Mouse (Mus musculus) inflammation-experienced regulatory T-cells, adult 6 months (primary cell): ENCODE results near the gene Xrcc3. TPM values are rescaled to one million over a fixed set of nuclear protein-coding genes. Genes with fewer than 3 reads are reported as not detected.

Source experiments
- ATAC-seq: one replicate; pipeline ENCODE4 v1.8.0; 2017
- polyA plus RNA-seq, 3 experiments: library from polyadenylated mRNA; unstranded; fragments of 100-300 nt; shearing (Covaris generic); gene quantifications; one replicate each; pipeline ENCODE4 v1.2.1; 2017

Gene Xrcc3
- polyA plus RNA-seq, 3 experiments from 2014 or later = 2.8 to 5.2 (median 4.1) TPM

- no peak for ATAC-seq
These were observed 1.4 kb upstream of the Xrcc3 start for GRCm38 (mm10) chr12:111814769-111815762.

- peak; percentile 8 for ATAC-seq
These were observed 435 bp downstream of the Xrcc3 start for GRCm38 (mm10) chr12:111813111-111813765.

GRCm38 (mm10) chr12:111812611-111813010, 1.1 kb downstream of the Xrcc3 start:
- no peak for ATAC-seq

DNA sequence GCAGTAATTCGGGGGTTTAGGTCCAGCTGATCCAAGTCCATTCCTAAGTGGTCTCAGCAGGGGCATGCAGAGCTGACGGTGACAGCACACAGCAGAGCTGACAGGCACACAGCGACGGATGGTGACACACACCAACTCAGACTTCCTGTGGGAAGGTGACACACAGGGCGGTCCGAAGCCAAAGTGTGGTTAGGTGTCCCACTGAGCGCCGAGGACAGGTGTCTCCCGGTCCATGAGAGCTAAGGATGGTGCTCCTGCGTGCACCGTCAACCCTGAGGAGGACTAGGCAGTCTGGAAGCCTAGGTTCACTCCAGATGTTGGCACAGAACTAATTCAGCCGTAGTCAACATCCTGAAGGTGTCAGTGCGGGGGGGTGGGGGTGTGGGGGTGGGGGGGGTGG, 1.6 kb downstream of the Xrcc3 start:
- ATAC-seq = no peak

GRCm38 (mm10) chr12:111809762-111810161, 3.9 kb downstream of the Xrcc3 start:
- ATAC-seq = no peak

DNA sequence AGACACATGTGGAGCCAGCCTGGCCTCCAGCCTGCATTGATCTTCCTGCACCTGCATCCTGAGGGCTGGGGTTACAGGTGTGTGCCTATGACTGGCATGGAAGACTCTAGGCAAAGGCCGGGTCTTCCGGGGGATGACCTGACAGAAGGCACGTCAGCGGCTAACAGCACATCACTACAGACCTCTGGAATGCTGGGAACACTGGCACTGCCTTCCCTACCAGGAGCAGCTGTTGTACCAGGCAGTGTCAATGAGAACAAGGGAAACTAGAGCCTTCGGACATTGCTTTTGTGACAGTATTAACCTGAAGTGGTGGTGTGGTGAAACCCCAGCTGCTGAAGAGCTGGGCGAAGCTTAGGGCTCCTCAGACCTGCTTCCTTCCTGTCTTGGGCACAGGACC, 4.9 kb downstream of the Xrcc3 start:
- no peak for ATAC-seq

DNA sequence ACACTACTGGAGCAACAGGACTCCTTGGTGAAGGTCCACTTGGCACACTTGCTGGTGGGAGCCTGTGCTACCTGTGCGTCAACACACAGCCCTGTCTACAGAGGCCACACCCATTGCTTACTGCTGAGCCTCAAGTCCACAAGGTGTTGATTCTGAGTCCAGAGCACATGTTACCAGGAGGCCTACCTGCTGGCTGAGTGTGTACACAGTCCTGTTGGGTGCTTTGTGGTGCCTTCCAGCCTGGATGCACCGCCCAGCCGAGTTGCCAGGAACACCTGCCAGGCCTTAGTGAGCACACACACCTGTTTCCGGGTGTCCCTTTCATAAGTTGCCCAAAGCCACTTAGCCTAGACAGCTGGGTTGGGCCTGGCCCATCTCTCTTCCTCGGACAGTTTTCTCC, 10.1 kb downstream of the Xrcc3 start:
- no peak for ATAC-seq

DNA sequence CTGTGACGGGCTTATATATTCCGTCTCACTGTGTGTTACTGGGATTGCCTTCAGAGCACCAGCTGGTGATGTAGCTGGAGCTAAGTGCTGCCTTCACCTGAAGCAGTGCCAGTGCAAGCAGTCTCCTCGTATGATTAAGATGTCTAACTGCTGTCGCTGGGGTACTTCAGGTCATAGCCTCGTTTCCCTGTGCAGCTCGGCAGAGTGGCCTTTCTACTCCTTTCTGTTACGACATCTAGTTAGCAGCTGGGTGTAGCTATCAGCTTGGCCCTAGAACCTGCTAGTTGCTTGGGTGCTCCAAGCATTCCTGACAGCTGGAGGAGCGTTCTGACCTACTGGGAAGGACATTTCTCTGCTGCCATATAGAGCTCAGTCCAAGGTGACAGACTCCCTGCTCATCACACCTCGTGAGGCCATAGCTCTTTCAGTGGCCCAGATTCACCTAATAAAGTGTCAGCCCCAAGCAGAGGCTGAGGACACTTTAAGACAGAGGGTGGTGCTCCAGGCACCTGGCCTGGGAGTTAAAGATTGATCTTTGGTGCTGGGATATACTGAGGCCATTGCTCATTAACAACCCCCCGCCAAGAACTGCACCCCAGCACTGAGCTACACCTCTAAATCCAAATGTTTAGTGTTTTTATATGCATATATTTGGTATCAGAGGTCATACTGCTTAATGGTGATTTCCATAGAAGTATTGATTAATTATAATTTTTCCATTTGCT, 13.1 kb downstream of the Xrcc3 start:
- no peak for ATAC-seq

- no peak for ATAC-seq
These were observed 15.2 kb downstream of the Xrcc3 start for GRCm38 (mm10) chr12:111798493-111798892.

- ATAC-seq = no peak
These were observed 16.4 kb downstream of the Xrcc3 start for GRCm38 (mm10) chr12:111797251-111797650.

- no peak for ATAC-seq
These were observed 18.3 kb downstream of the Xrcc3 start for GRCm38 (mm10) chr12:111795180-111795895.

DNA sequence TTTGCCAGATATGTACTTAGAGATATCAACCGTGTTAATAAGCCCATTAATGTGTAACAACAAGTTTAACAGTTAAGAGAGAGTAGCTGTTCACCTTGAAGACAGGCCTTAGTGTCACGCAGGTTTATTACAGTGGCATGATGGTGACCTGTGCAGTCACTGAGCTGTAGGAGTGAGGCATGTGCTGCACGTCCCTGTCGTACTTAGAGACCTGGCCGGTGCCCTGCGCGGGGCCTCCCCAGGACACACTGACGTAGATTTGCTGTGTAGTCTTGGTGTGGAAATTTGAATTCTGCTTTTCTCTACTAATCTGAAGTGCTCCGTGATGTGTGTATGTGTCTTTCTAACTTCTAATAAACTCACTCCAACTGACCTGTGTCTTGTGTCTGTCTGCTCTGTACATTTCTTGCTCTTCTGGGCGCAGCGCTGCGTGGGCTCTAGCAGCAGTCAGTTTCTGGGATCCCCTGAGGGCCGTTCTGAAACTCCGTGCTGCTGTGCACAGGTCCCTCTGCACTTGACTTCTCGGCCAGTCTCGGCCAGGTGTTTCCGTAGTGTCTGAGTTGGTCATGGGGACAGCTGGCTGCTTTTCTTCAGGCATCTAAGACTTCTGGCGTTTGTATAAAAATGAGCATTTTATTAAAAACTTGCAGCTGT, 19.0 kb downstream of the Xrcc3 start:
- ATAC-seq = no peak

- no peak for ATAC-seq
These were observed 19.6 kb downstream of the Xrcc3 start for GRCm38 (mm10) chr12:111794102-111794501.

DNA sequence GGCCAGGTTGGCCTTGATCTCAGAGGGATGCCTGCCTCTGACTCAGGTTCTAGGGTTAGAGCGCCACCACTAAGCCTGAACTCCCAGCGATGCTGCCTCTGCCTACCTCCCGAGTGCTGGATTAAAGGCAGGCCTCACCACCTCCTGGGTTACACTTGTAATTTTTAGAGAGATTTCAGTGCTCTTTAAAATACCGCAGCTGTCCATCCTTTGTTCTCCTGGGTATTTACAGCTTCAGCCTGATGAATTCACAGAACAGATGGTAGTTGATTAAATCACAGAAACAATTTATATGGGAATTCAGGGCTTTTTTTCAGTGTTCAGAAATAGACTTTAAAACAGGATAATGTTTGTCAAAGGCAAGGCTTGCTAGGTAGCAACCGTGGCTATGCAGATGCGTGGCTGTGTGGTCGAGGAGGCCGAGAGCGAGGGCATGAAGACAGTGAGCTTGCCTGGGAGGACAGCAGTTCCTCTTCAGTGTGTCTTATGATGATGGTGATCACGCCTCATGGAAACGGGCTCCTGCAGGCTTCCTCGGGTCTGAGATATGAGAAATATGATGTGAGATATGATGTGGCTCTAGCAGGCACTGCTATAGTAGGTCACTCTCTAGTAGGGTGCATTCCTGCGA, 22.1 kb downstream of the Xrcc3 start:
- ATAC-seq = no peak

GRCm38 (mm10) chr12:111790631-111791030, 23.0 kb downstream of the Xrcc3 start:
- no peak for ATAC-seq

GRCm38 (mm10) chr12:111790090-111790489, 23.6 kb downstream of the Xrcc3 start:
- no peak for ATAC-seq

GRCm38 (mm10) chr12:111787015-111787414, 26.7 kb downstream of the Xrcc3 start:
- no peak for ATAC-seq

DNA sequence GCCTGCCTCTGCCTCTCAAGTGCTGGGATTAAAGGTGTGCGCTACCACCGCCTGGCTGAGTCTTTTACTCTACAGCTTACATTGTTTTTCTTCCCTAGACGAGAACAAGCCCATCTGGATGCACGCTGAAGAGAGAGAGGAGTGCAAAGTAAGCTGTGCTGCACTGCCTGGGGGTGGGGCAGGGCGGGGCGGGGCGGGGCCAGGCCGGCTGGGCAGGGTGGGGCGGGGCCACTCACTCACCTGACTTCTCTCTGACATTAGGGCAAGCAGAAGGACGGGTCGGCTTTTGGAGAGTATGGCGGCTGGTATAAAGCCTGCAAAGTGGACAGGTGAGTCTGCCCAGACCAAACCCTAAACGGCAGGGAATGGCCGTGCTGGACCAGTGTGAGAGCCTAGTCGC, 28.5 kb downstream of the Xrcc3 start:
- no peak for ATAC-seq

DNA sequence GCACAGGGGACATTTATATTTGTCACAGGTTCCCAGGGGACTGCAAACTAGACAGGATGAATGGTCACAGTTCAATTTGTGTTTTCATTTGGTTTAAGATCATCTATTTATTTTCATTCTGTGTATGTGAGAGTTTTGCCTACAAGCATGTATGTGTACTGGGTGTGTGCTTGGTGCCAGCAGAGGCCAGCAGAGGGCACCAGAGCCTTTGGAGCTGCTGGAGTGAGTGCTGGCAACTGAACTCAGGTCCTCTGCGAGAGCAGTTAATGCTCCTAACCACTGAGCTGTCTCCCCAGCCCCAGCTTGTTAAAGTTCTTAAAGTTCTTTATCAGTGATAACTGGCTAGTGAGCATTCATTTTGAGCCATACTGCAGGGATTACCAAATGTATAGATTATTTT, 34.1 kb downstream of the Xrcc3 start:
- ATAC-seq = no peak

- no peak for ATAC-seq
These were observed 35.8 kb downstream of the Xrcc3 start for GRCm38 (mm10) chr12:111777919-111778318.

DNA sequence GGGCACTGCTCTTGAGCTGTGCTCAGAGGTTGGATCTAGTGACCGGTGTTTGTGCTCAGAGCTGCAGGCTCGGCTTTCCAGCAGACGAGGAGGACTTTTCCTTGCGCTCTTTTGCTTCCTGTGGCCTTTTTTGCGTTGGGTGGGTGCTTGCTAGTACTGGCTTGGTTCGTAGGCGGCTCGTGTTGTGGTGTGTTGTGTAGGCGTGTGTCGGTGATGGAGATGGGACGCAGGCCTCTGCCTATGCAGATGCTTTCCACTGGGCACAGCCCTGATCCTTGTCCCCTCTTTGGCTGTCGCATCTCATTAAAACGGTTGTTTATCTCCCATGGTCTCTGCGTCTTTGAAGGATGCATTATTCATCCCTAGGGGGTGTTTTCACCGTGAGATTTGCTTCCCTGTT, 38.8 kb downstream of the Xrcc3 start:
- ATAC-seq = no peak
